Mouse (Mus musculus) intestine, embryonic 16.5 days (tissue): ENCODE results near the gene Srgn. TPM values are rescaled to one million over a fixed set of nuclear protein-coding genes. Genes with fewer than 3 reads are reported as not detected.

Experiments
- ATAC-seq: fragments of 200-750 bp; cut with Nextera tagmentation; 2 replicates; pipeline ENCODE4 v1.8.0; 2017; ENCODE audit warnings: moderate TSS enrichment, moderate library complexity
- H3K27ac ChIP-seq: fragments of 300-500 bp; sonication (generic); 2 replicates; pipeline ENCODE4 v1.5.1; 2014; ENCODE audit warnings: mild to moderate bottlenecking, low read length
- H3K27me3 ChIP-seq: fragments of 300-500 bp; sonication (generic); replicated peaks from 2 replicates; pipeline ENCODE4 v1.6.1; 2014; ENCODE audit warnings: low read length, control low read depth, mixed read lengths; ENCODE audit not compliant: control insufficient read depth, insufficient read depth
- H3K36me3 ChIP-seq: fragments of 300-500 bp; sonication (generic); 2 replicates; pipeline ENCODE4 v1.6.1; 2014; ENCODE audit warnings: low read length, control low read depth; ENCODE audit not compliant: control insufficient read depth, insufficient read depth
- H3K4me1 ChIP-seq: fragments of 300-500 bp; sonication (generic); 2 replicates; pipeline ENCODE4 v1.6.1; 2014; ENCODE audit warnings: low read length, control low read depth, mixed read lengths; ENCODE audit not compliant: control insufficient read depth, insufficient read depth
- H3K4me2 ChIP-seq: fragments of 300-500 bp; sonication (generic); 2 replicates; pipeline ENCODE4 v1.6.1; 2014; ENCODE audit warnings: low read depth, low read length, control low read depth
- H3K4me3 ChIP-seq: fragments of 300-500 bp; sonication (generic); 2 replicates; pipeline ENCODE4 v1.5.1; 2014; ENCODE audit warnings: mild to moderate bottlenecking, low read length
- H3K9ac ChIP-seq: fragments of 300-500 bp; sonication (generic); 2 replicates; pipeline ENCODE4 v1.6.1; 2014; ENCODE audit warnings: low read depth, low read length
- H3K9me3 ChIP-seq: fragments of 300-500 bp; sonication (generic); 2 replicates; pipeline ENCODE4 v1.6.1; 2016; ENCODE audit warnings: low read length, control low read depth; ENCODE audit not compliant: control insufficient read depth
- WGBS: fragments of 180-500 bp; shearing (Covaris S2); extraction: QIAGEN DNeasy Blood & Tissue Kit; methylation state at CpG from one replicate; pipeline ENCODE4 v1.1.7; 2014; 5-methylcytosine and 5-hydroxymethylcytosine counted together
- polyA plus RNA-seq: library from polyadenylated mRNA; unstranded; fragments of >200 nt; fragmentation: Nextera tagmentation; extraction: Ambion mirVana; gene quantifications from 2 replicates; pipeline ENCODE4 v1.2.1, GENCODE M21; 2015

Srgn gene
- polyA plus RNA-seq, 1 experiment from 2014 or later = 15.5 TPM

DNA sequence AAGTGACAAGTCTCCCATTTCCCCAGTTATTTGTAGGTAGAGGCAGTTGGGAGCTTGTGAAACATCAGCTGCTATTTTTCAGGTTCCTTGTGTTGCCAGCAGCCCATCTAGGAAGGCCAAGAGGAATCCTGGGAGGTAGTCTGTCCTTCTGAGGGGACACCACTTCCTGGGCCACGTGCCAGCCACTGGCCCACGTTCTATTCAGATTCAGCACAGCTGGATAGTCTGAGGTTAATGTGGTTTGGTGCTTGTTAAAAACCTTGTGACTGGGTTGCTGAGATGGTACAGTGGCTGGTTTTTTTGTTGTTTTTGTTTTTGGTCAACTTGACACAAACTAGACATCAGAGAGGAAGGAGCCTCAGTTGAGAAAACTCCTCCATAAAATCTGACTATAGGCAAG is 5.6 kb upstream of the Srgn start:
- Histone ChIP-seq H3K9ac (no peak overlapping the region), H3K27ac (no peak overlapping the region), H3K27me3 (no peaks in the 10 kb centered on the region), H3K4me1 (peaks cover 2% of the 10 kb centered on the region; the same call in 1 of the 2 replicates), H3K9me3 (no peaks in the 10 kb centered on the region), H3K4me2 (no peak overlapping the region), H3K36me3 (no peaks in the 10 kb centered on the region), H3K4me3 (no peak overlapping the region)
- WGBS = 55% methylated on average over 2 of the region's 2 CpGs
- ATAC-seq = no peak

DNA sequence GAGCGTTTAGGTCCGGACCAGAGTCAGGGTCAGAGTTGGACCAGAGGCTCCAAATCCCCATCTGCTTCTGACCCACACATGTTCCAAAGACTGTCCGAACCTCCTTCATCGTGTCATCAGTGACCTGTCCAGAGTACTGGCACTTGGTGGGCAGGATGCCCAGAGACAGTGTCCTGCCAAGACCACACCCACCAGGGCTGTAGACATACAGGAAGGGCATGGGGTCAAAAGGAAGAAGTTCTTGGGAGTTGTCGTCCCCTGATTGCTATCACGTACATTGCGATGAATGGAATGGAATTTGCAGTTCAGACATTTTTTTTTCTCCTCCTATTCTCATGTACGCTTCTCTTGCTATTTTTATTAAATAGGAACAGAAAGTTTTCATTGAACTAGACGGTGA is 2.9 kb upstream of the Srgn start:
- ATAC-seq = no peak
- 71% methylated on average over 9 of the region's 9 CpGs for WGBS
- no peaks in the 10 kb centered on the region for H3K9me3 ChIP-seq

DNA sequence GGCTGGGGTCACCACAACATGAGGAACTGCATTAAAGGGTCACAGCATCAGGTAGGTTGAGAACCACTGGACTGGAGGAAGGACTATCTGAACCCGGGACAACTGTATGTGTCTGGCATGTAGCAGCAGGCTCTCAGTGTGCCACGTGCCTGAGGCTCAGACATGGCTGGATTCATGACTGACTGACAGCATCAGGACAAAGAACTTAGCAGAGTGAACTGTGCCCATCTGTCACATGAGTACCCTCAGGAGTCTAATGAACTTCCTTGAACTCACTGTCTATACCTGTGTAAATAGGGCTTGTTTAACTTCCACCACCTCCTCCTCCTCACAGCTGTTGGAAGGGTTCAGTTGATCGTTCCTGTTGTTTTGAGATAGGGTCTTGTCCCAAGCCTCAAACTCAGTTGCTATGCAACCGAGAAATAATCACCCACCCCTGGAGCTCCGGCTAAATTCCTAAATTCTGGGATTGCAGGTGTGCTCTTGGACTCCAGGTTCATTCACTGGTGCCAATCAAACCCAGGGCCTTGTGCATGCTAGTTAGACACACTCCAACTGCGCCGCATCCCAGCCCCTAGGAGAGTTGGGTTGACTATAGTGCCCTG is 4.8 kb downstream of the Srgn start:
- peaks cover 3% of the 10 kb centered on the region; the same call in 1 of the 2 replicates for H3K4me1 ChIP-seq
- H3K9me3 ChIP-seq = no peaks in the 10 kb centered on the region
- peak overlapping the region; percentile 64 for H3K27ac ChIP-seq
- no peak overlapping the region for H3K9ac ChIP-seq
- H3K4me2 ChIP-seq = 0 out of 2 replicates have a peak overlapping the region, but pooled peaks have one; percentile 9
- 66% methylated on average over 7 of the region's 7 CpGs for WGBS
- H3K36me3 ChIP-seq = no peaks in the 10 kb centered on the region
- no peaks in the 10 kb centered on the region for H3K27me3 ChIP-seq
- ATAC-seq = peak; percentile 94
- no peak overlapping the region for H3K4me3 ChIP-seq

More for the DNA sequence above, 2.9 kb upstream of the Srgn start:
- Histone ChIP-seq H3K27me3 (no peaks in the 10 kb centered on the region), H3K9ac (no peak overlapping the region), H3K36me3 (no peaks in the 10 kb centered on the region), H3K4me1 (peaks cover 2% of the 10 kb centered on the region; the same call in 1 of the 2 replicates), H3K27ac (no peak overlapping the region), H3K4me2 (no peak overlapping the region), H3K4me3 (no peak overlapping the region)

DNA sequence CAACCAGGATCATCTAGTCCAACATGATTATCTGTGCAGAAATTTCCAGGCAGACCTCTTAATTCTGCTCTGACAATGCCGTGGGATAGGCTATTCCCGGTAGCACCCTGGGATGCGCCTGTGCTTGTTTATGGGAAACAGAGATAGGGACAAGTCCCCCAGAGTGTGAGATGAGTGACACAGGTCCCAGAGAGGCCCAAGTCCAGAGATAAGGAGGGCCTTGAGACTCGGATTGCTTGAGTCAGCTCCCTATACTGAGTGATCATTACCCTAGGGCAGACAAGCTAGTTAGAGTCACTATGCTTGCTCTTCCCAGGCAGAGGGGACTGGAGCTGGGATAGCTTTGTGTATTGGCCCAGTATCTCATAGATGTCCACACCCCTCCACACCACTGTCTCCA is 5.5 kb downstream of the Srgn start:
- 61% methylated on average over 4 of the region's 4 CpGs for WGBS
- ATAC-seq = peak; percentile 93
- Histone ChIP-seq H3K9me3 (no peaks in the 10 kb centered on the region), H3K4me2 (0 out of 2 replicates have a peak overlapping the region, but pooled peaks have one; percentile 9), H3K4me1 (peaks cover 3% of the 10 kb centered on the region; the same call in 1 of the 2 replicates), H3K27ac (peak overlapping the region; percentile 64), H3K4me3 (no peak overlapping the region), H3K27me3 (no peaks in the 10 kb centered on the region), H3K9ac (no peak overlapping the region), H3K36me3 (no peaks in the 10 kb centered on the region)

DNA sequence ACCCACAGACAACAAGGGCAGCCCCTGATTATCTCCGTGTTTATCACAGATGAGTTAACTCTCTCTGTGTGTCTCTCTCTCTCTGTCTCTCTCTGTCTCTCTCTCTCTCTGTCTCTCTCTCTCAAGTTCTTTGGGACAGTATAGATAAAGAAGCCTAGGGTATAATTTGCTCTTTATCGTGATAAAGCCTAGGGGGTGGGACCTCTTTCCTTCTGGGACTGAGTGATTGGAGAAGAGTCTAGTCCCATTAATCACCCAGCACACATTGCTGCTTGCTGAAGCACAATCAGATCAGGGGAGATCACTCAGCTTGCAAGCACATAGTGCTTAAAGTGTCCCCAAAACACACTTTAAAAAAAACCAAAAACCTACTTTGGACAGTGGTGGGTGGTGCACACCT is 6.3 kb downstream of the Srgn start:
- H3K9me3 ChIP-seq = no peaks in the 10 kb centered on the region
- 62% methylated on average over 2 of the region's 2 CpGs for WGBS
- H3K4me1 ChIP-seq = peaks cover 3% of the 10 kb centered on the region; the same call in 1 of the 2 replicates
- no peak for ATAC-seq
- H3K36me3 ChIP-seq = no peaks in the 10 kb centered on the region
- no peak overlapping the region for H3K27ac ChIP-seq
- no peak overlapping the region for H3K4me3 ChIP-seq
- no peak overlapping the region for H3K4me2 ChIP-seq
- H3K9ac ChIP-seq = no peak overlapping the region
- no peaks in the 10 kb centered on the region for H3K27me3 ChIP-seq

DNA sequence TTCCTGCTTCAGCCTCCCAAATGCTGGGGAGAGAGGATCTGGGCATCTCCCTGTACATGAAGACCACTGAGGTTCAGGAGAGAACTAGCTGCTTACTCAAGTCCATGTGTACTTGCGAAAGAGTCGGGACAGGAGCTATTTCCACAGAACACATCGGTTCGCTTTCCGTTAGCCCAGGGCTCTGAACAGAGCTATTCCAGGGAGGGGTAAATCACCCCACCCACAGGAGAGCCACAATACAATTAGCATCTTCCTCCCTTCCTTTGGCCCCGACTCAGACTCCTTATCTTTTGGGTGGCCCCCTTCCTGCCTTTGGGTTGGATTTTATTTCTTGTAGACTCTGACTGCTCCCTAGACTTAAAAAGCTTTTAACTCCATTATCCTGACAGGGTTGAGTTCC is 9.7 kb downstream of the Srgn start:
- H3K27me3 ChIP-seq = no peaks in the 10 kb centered on the region
- ATAC-seq = no peak
- H3K27ac ChIP-seq = no peak overlapping the region
- WGBS = 86% methylated on average over 6 of the region's 6 CpGs
- H3K4me3 ChIP-seq = no peak overlapping the region
- H3K4me1 ChIP-seq = no peaks in the 10 kb centered on the region
- no peak overlapping the region for H3K9ac ChIP-seq
- no peak overlapping the region for H3K4me2 ChIP-seq
- H3K9me3 ChIP-seq = no peaks in the 10 kb centered on the region
- H3K36me3 ChIP-seq = no peaks in the 10 kb centered on the region

DNA sequence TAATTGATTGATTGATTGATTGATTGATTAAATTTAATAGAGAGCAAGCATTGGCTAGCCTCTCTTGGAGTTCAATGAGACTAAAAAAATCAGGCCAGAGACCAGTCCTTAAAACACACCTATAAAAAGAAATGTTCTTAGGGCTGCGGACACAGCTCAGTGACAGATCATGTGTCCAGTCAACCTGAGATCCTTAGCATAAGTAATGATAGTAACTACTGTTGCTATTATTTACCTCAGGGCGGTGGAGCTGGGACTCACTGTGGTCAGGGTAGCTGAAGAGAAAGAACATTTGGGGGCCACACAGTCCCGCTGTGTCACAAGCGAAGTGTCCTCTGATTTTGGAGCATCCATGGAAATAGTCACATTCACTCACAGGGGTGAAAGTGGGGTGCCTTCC is 14.4 kb downstream of the Srgn start:
- Histone ChIP-seq H3K36me3 (no peaks in the 10 kb centered on the region), H3K9me3 (no peaks in the 10 kb centered on the region), H3K27ac (no peak overlapping the region), H3K4me3 (no peak overlapping the region), H3K4me1 (peaks cover 5% of the 10 kb centered on the region; the same call in 1 of the 2 replicates), H3K4me2 (no peak overlapping the region), H3K27me3 (no peaks in the 10 kb centered on the region), H3K9ac (no peak overlapping the region)
- ATAC-seq = no peak
- 93% methylated on average over 4 of the region's 4 CpGs for WGBS

DNA sequence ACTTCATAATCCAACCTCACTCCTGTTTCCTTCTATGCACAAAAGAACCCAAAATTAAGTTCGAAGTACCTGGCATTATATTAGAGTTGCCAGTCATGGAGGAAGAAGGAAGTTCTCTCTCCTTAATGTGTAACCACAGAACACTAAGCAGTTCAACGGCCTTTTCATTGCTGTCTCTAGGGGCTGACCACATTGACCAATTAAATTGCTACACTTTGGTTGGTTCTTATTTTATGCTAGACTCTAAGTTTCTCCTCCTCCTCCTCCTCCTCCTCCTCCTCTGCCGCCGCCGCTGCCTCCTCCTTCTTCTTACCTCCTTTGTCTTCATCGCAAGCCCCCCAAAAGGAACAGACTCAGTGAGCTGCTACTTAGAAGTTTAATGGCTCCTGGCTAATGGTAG is 15.7 kb downstream of the Srgn start:
- no peaks in the 10 kb centered on the region for H3K36me3 ChIP-seq
- H3K4me3 ChIP-seq = no peak overlapping the region
- H3K27ac ChIP-seq = no peak overlapping the region
- no peaks in the 10 kb centered on the region for H3K27me3 ChIP-seq
- ATAC-seq = no peak
- no peak overlapping the region for H3K9ac ChIP-seq
- H3K4me2 ChIP-seq = no peak overlapping the region
- H3K4me1 ChIP-seq = peaks cover 5% of the 10 kb centered on the region; the same call in 1 of the 2 replicates
- 88% methylated on average over 6 of the region's 6 CpGs for WGBS
- H3K9me3 ChIP-seq = no peaks in the 10 kb centered on the region

DNA sequence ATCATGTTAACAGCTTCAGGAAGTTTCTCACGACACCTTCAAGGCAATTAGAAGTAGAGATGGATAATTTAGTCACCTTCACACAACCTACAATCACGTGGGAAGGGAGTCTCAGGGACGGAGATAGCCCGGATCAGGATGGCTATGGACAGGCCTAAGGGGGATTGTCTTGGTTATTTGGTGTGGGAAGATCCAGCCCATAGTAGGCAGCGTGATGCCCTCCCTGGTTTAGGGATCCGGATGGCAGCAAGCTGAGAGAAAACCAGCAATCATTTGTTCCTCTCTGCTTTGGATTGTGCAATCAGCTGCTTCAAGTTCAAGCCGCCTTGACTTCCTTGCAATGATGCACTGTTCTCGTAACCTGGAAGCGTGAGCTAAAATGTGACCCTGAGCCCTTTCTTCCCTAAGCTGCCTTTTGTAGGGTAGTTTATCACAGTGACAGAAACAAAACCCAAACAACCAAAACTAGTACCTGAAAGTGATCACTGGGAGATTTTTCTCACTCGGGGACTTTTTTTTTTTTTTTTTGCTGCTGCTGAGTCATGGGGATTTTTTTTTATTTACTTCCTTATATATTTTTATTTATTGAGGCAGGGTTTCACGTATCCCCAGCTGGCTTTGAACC is 18.1 kb downstream of the Srgn start:
- Histone ChIP-seq H3K36me3 (no peaks in the 10 kb centered on the region), H3K27ac (no peak overlapping the region), H3K4me2 (no peak overlapping the region), H3K4me3 (no peak overlapping the region), H3K9ac (no peak overlapping the region), H3K27me3 (no peaks in the 10 kb centered on the region), H3K9me3 (no peaks in the 10 kb centered on the region), H3K4me1 (peaks cover 5% of the 10 kb centered on the region; the same call in 1 of the 2 replicates)
- ATAC-seq = peak; percentile 29; the same call in 1 of the 2 replicates
- 61% methylated on average over 11 of the region's 11 CpGs for WGBS
